In genomic region chr4:57942892-57943291, GRCm38 (mm10) we compare ENCODE assay signal across 2 mouse cellular contexts.
TF ChIP-seq lines count a peak whose summit lies in the region.

No protein-coding gene starts in this region.

TF ChIP-seq in CH12.LX, 34 proteins besides CTCF, POLR2A, EP300 and RAD21:
- TF ChIP-seq POLR2AphosphoS2 (IDR thresholded peaks at IDR 0.05; ENCODE audit: low read depth, low read length) (peak; percentile 52; the same call in 1 of the 2 replicates), KAT2A (IDR thresholded peaks at IDR 0.05; ENCODE audit: insufficient replicate concordance, low read length) (no peak)

TF ChIP-seq in MEL, 35 proteins besides CTCF, POLR2A, EP300 and RAD21:
- TF ChIP-seq CHD1 (IDR thresholded peaks at IDR 0.05; ENCODE audit: low read depth, low read length) (no peak), POLR2AphosphoS2 (IDR thresholded peaks at IDR 0.05; ENCODE audit: low read length) (peak; percentile 84; the same call in 1 of the 2 replicates)
